Mouse (Mus musculus): Measurements from ENCODE around the gene Ube2k. TPM values are rescaled to one million over a fixed set of nuclear protein-coding genes. Genes with fewer than 3 reads are reported as not detected.
"Not testable (repeated sequence)": the region's sequence is repeated elsewhere in the genome, so short reads cannot be mapped to it uniquely, and the experiment has no call there.

Gene Ube2k
- total and polyA plus RNA-seq, 2 experiments from 2014 or later: 41.9 to 199 TPM

DNA sequence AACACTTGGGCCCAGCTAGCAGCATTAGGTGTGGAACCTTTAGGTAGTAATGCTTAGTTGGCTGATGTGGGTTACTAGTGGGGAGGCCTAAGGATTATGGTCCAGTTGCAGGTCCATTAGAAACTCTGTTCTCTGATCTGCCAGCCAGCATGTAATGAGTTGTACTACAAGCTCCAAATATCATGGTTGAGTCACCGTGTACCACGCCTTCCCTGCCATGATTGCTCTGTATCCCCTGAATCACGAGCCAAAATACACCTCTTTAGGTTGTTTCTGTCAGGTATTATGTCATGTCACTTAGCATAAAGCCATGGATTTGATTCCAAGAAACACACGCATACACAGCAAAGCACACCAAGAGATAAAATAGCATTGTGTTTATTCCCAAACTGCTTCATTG lies 12.2 kb upstream of the Ube2k start:
- H3K9ac ChIP-seq (replicated peaks; ENCODE audit: low read length): no peak overlapping the region
- TF ChIP-seq CTCF (IDR thresholded peaks at IDR 0.05; ENCODE audit: low read depth): no peak
- no peak overlapping the region for H3K4me2 ChIP-seq (ENCODE audit: low read depth, low read length)
- H3K4me3 ChIP-seq (ENCODE audit: low read length): no peak overlapping the region
- 79% methylated on average over 4 of the region's 4 CpGs for WGBS
- H3K27ac ChIP-seq: no peak overlapping the region
- H3K9me3 ChIP-seq (ENCODE audit: low read length): no peaks in the 10 kb centered on the region
- DNase-seq (ENCODE audit: low spot score): no peak
- H3K4me1 ChIP-seq (ENCODE audit: insufficient read depth, low read length): no peaks in the 10 kb centered on the region
- no peaks in the 10 kb centered on the region for H3K27me3 ChIP-seq (ENCODE audit: insufficient read depth, low read length)
- H3K36me3 ChIP-seq (ENCODE audit: insufficient read depth, low read length): no peaks in the 10 kb centered on the region
- no peak for ATAC-seq

DNA sequence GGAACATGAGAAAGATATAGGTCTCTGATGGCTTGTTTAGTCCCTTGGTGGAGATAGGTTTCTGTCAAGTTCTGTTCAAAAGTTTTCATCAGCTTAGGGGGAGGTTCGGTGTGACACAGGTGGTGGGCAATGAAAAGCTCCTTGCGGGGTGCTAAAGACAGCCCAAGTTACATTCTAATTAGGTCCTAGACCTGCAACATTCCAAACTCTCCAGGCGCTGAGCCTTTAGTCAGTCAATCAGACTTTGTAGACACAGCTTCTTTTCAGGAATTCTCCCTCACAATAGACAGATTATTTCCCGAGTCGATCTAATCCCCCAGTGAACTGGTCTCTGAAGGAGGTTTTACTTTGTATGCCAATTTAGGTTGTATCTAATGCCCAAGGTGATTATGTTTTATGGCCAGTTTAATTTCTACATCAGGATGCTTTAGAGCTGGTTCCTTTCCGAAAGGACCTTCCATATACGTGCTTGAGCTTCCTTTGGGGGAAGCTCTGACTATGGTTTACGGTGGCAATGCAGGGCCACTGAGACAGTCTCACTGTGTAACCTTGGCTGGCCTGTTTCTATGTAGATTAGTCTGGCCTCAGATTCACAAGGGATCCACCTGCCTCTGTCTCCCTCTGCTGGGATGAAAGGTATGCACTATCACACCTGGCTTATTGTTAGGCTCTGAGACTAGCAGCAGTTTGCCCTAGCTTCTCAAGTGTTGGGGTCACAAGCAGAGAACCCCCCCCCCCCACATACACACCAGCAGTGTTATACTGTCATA lies 11.2 kb upstream of the Ube2k start:
- no peak overlapping the region for H3K4me2 ChIP-seq (ENCODE audit: low read depth, low read length)
- TF ChIP-seq CTCF (IDR thresholded peaks at IDR 0.05; ENCODE audit: low read depth): peak; percentile 52
- H3K9me3 ChIP-seq (ENCODE audit: low read length): no peaks in the 10 kb centered on the region
- DNase-seq (ENCODE audit: low spot score) (no peak), ATAC-seq (no peak)
- no peaks in the 10 kb centered on the region for H3K27me3 ChIP-seq (ENCODE audit: insufficient read depth, low read length)
- no peak overlapping the region for H3K27ac ChIP-seq
- H3K4me1 ChIP-seq (ENCODE audit: insufficient read depth, low read length): no peaks in the 10 kb centered on the region
- no peak overlapping the region for H3K4me3 ChIP-seq (ENCODE audit: low read length)
- H3K36me3 ChIP-seq (ENCODE audit: insufficient read depth, low read length): no peaks in the 10 kb centered on the region
- H3K9ac ChIP-seq (replicated peaks; ENCODE audit: low read length): no peak overlapping the region
- WGBS: 10% methylated on average over 8 of the region's 8 CpGs

DNA sequence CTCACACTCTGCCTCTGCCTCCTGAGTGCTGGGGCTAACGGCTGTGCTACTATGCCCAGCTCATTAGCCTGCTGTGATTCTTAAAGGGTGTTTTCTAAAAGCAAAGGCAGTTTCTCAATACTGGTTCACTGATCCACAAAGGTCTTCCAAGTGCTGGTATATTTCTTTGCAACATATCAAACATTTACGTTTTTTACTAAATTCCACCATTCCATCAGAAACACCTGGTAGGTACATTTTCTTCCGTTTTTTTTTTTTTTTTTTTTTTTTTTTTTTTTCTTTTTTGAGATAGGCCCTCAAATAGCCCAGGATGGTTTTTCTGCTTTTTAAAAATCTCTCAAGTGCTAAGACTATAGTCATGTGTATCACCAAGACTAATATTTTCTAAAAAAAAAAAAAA lies 5.8 kb upstream of the Ube2k start:
- 75% methylated on average over 3 of the region's 3 CpGs for WGBS
- Histone ChIP-seq H3K36me3 (ENCODE audit: insufficient read depth, low read length) (no peaks in the 10 kb centered on the region), H3K27me3 (ENCODE audit: insufficient read depth, low read length) (no peaks in the 10 kb centered on the region), H3K4me3 (ENCODE audit: low read length) (no peak overlapping the region), H3K4me2 (ENCODE audit: low read depth, low read length) (no peak overlapping the region), H3K27ac (no peak overlapping the region), H3K9me3 (ENCODE audit: low read length) (no peaks in the 10 kb centered on the region), H3K9ac (replicated peaks; ENCODE audit: low read length) (no peak overlapping the region), H3K4me1 (ENCODE audit: insufficient read depth, low read length) (no peaks in the 10 kb centered on the region)
- no peak for TF ChIP-seq CTCF (IDR thresholded peaks at IDR 0.05; ENCODE audit: low read depth)
- ATAC-seq: no peak
- DNase-seq (ENCODE audit: low spot score): no peak

DNA sequence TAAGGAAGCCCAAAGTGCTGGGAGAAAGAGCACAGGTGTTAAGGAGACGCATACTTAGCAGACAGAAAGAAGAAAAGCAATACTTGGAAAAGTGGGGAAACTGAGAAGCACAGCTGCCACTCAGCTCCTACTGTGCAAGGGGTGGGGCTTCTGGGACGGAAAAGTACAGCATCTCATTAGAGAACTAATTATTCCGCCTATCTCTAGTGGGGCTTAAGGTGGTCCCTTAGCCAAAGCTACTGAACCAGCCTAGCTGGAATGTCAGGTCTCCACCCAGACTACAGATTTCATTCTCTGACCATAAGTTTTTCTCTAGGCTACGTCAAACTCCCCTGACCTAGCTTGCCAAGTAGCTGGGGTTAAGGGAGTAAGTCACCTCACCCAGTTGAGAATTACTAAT lies 2.5 kb upstream of the Ube2k start:
- H3K4me2 ChIP-seq (ENCODE audit: low read depth, low read length): no peak overlapping the region
- no peak for TF ChIP-seq CTCF (IDR thresholded peaks at IDR 0.05; ENCODE audit: low read depth)
- H3K9ac ChIP-seq (replicated peaks; ENCODE audit: low read length): no peak overlapping the region
- peaks cover 6% of the 10 kb centered on the region for H3K4me1 ChIP-seq (ENCODE audit: insufficient read depth, low read length)
- no peak for DNase-seq (ENCODE audit: low spot score)
- H3K4me3 ChIP-seq (ENCODE audit: low read length): no peak overlapping the region
- 66% methylated on average over 4 of the region's 4 CpGs for WGBS
- H3K27me3 ChIP-seq (ENCODE audit: insufficient read depth, low read length): no peaks in the 10 kb centered on the region
- H3K36me3 ChIP-seq (ENCODE audit: insufficient read depth, low read length): no peaks in the 10 kb centered on the region
- no peak for ATAC-seq
- no peaks in the 10 kb centered on the region for H3K9me3 ChIP-seq (ENCODE audit: low read length)
- H3K27ac ChIP-seq: no peak overlapping the region

DNA sequence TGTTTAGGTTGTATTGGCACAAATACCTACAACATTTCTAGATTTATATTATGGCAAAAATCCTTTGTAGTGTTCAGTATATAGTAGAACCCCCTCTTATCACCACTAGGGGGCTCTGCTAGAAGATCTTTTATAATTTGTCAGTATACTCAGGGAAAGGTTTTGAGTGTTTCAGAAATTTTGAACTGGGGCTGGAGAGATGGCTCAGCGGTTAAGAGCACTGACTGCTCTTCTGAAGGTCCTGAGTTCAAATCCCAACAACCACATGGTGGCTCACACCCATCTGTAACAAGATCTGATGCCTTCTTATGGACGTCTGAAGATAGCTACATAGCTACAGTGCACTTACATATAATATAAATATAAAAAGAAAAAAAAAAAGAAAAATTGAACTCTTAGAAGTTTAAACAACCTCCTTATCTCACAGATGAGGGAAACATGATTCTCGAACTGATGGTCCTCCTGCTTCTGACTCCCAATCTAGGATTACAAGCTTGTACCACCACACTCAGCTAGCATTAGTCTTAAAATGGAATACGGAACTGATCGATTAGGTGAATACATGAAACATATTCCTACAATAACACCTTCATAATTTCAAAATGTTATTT lies 1.5 kb upstream of the Ube2k start:
- Histone ChIP-seq H3K4me2 (ENCODE audit: low read depth, low read length) (no peak overlapping the region), H3K27me3 (ENCODE audit: insufficient read depth, low read length) (no peaks in the 10 kb centered on the region), H3K27ac (no peak overlapping the region), H3K9me3 (ENCODE audit: low read length) (no peaks in the 10 kb centered on the region), H3K9ac (replicated peaks; ENCODE audit: low read length) (no peak overlapping the region), H3K4me3 (ENCODE audit: low read length) (no peak overlapping the region), H3K36me3 (ENCODE audit: insufficient read depth, low read length) (no peaks in the 10 kb centered on the region), H3K4me1 (ENCODE audit: insufficient read depth, low read length) (peaks cover 6% of the 10 kb centered on the region)
- DNase-seq (ENCODE audit: low spot score): peak; percentile 77
- peak; percentile 60 for TF ChIP-seq CTCF (IDR thresholded peaks at IDR 0.05; ENCODE audit: low read depth)
- 0 out of 2 replicates have a peak, but pooled peaks have one; percentile 21 for ATAC-seq
- WGBS: 70% methylated on average over 5 of the region's 5 CpGs

DNA sequence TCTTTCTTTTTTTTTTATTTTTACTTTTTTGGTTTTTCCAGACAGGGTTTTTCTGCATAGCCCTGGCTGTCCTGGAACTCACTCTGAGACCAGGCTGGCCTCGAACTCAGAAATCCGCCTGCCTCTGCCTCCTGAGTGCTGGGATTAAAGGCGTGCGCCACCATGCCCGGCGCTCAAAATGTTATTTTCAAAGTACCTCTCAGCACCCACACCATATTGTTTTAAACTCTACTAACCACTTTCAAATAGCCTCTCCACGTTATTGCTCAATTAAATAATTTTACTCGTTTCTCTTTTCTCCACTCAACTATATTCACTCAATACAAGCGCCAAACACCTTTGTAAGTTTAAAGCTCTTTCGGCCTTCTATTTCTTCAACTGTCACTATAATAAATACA lies 966 bp upstream of the Ube2k start:
- Histone ChIP-seq H3K27ac (peak overlapping the region; percentile 99), H3K9ac (replicated peaks; ENCODE audit: low read length) (peak overlapping the region; percentile 92), H3K4me2 (ENCODE audit: low read depth, low read length) (peak overlapping the region; percentile 81), H3K4me3 (ENCODE audit: low read length) (peak overlapping the region; percentile 94)
- not testable (repeated sequence) for DNase-seq (ENCODE audit: low spot score); H3K9me3 ChIP-seq (ENCODE audit: low read length); H3K36me3 ChIP-seq (ENCODE audit: insufficient read depth, low read length); ATAC-seq; H3K4me1 ChIP-seq (ENCODE audit: insufficient read depth, low read length); H3K27me3 ChIP-seq (ENCODE audit: insufficient read depth, low read length)
- 79% methylated on average over 10 of the region's 10 CpGs for WGBS

Measured in hindbrain, postnatal 0 days (tissue).